Mouse (Mus musculus) CH12F3 (cell line): ENCODE data around the gene Men1.

Source experiments
- in situ Hi-C: fragments of 300-500 bp; cut with MboI; formaldehyde crosslinking; loops from 2 replicates; pipeline ENCODE4 v1.14.3; 2020; ENCODE audit warnings: low sequenced_read_pairs

The Men1 gene

DNA sequence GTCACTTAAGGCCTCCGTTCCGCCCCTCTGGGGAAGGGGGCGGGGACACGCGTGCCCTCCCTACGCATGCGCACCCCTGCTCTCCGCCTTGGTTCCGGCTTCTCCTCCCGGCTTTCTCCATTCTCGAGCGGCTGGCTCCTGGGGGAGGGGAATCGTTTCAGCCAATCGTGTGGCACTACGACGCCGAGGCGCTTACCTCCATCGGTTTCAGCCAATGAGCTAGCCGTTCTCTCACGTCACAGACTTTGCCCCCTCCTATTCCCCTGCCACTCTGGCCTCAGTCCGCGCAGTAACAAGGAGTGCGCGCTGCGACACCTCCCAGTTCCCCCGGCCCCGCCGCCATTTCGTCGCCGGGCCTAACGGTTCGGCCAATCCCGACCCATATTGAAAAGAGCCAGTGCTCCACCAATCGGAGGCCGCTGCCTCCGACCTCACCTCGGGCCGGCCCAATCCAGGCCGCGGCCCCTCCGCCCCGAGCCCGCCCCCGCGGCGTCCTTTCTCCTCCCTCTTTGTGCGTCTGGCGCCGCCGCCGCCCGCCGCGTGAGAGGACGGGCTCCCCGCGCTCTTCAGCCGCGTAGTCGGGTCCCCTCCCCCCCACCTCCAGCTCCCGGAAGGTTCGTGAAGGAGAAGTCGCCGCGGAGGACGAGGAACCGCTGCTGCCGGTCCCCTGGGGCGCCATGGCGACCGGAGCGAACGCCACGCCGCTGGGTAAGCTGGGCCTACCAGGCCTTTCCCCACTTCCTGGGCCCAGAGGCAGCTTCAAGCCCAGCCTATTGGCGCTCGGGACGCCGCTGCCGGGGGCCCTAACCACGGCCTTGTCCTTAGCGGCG is 28.8 kb downstream of the Men1 start, which contains the start of gene Sf1:
Gene Sf1, plus strand, starts transcription at position 280 of the 830 bp plus-strand sequence.
- in situ Hi-C loops = no loop called here

DNA sequence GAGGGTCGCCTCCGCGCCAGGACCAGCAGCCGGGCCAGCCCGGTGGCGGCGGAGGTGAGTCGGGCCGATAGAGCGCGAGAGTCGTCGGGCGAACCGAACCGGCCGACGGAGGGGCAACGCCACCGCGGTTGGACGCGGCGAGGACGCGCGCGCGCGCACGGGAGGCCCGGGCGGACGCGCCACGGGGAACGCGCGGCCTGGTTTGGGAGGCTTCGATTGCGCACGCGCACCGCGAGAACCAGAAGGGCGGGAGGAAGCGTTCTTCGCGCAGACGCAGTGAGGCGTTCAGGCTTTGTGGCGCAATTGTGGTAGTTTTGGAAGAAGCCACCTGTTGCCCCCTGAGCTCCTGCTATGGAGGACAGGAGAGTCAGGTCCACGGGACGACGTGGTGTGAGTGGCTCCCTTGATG is 29.5 kb downstream of the Men1 start:
- in situ Hi-C loops = no loop called here

DNA sequence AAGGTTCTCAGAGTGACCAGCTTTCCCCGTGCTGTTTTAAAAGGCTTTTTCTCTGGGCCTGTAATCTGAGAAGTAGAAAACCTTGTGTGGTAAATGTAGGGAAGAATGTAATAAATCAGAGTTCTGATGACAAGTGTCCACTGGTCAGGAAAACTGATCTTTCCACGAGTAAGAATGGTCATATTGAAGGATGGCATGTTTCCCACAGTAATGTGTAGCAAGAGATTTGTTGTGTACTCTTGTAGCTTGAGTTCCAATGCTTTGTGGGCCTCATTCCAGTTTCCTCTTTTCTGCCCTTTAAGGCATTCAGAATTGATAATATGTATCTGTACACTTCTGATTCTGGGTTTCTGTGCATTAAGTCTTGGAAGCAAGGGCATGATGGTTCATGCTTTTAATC is 30.1 kb downstream of the Men1 start:
- in situ Hi-C loops = no loop called here

DNA sequence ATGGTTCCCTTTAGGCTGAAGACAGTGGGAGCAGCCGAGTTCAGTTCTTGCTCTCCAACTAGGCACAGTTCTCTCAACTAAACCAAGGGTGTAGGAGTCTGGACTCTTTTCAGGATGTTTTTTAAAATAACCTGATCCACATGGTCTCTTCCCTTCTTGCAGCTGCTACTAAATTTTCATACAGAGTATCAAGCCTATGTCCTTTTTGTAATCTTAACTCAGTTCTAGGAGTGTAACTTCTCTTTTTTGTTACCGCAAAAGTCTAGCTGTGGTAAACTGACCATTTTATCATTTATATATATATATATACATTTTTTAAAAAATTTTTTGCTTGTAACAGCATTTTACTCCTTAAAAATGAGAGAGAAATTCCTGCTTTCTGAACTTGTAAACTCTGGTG is 35.4 kb downstream of the Men1 start:
- in situ Hi-C loops = no loop called here

DNA sequence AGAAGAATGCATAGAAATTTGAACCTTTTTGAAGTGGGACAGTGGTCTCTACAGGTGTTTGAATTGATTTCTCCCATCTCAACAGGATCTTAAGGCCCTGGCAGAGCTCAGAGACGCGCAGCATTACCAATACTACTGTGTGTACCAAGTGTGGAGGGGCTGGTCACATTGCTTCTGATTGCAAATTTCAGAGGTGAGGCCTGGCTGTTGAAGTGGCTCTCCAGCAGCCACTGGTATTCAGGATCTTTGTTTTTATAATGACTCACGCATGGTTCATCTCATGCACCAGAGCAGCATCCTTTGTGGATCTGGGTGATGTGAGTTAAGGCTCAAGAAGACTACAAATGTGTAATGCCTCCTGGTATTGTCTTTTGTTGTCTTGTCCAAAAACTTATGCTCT is 37.7 kb downstream of the Men1 start:
- in situ Hi-C loops = no loop called here

DNA sequence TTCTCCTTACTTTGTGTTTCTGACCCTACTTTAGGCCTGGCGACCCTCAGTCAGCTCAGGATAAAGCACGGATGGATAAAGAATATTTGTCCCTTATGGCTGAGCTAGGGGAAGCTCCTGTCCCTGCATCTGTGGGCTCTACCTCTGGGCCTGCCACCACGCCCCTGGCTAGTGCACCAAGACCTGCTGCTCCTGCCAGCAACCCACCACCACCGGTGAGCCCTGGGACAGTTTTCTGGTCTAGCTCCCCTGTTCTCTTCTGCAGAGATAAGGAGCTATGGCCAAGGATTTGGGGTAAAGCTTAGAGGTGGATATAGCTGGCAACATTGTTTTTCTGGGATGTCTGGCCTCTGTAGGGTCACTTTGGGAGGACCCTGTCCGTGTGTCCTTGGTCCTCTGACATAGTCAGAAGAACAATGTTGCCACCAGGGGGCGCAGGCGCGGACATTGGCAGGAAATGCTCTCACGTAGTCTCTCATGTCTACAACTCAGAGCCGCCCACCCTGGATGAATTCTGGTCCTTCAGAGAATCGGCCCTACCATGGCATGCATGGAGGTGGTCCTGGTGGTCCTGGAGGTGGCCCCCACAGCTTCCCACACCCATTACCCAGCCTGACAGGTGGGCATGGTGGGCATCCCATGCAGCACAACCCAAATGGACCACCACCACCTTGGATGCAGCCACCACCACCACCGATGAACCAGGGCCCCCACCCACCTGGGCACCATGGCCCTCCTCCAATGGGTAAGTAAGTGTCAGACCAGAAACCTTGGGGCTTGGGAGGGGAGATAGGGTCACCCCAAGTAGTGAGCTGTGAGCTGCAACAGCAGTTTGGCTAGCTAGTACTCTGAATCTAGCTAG is 39.0 kb downstream of the Men1 start:
- in situ Hi-C loops = no loop called here

DNA sequence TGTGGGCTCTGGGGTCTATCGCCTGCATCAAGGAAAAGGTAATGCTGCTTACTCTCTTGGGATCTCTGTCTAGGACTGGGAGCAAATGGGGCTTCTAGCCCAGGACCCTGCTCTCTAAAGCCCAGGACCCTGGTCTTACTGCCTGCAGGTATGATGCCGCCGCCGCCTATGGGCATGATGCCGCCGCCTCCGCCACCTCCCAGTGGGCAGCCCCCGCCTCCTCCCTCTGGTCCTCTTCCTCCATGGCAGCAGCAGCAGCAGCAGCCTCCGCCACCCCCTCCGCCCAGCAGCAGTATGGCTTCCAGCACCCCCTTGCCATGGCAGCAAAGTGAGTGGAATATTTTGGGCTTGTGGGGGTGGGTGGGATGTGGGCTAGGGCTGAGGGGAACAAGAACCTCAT is 39.8 kb downstream of the Men1 start:
- in situ Hi-C loops = no loop called here

DNA sequence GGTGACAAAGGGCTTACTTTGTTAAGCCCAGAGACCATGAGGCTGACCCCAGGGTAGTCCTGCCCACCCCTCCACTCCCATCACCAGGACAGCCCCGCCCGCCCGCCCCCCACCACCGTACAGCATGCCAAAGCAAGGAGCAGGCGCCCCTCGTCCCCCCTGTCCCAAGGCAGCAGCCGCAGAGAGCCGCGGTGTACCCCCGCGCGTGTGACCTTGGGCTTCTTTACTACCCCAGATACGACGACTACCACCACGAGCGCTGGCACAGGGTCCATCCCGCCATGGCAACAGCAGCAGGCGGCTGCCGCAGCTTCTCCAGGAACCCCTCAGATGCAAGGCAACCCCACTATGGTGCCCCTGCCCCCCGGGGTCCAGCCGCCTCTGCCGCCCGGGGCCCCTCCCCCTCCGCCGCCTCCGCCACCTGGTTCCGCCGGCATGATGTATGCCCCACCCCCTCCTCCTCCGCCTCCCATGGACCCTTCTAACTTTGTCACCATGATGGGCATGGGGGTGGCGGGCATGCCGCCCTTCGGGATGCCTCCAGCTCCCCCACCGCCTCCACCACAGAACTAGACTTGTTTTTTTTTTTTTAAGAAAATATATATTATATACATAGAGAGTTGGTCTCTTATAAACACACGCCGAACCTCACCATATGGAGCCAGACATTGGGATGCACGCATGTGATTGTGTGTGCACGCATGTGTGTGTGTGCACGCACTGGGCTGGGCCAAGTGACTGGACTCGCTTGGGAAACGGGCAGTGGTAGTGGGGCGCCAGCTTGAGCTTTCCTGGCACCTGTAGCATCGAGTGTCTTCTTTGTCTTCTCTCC is 40.9 kb downstream of the Men1 start:
- in situ Hi-C loops = no loop called here

DNA sequence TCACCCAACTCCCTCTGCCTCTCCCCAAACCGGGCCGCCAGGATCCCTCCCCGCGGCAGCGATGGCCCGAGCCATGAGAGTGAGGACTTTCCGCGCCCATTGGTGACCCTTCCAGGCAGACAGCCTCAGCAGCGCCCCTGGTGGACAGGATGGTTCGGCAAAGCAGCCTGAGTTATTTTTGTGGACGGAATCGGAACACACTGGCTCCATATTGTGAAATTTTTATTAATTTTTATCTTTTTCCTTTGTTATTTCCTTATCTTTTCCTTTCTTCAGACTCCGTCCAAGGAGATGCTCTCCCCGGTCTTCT is 41.4 kb downstream of the Men1 start:
- in situ Hi-C loops = no loop called here

DNA sequence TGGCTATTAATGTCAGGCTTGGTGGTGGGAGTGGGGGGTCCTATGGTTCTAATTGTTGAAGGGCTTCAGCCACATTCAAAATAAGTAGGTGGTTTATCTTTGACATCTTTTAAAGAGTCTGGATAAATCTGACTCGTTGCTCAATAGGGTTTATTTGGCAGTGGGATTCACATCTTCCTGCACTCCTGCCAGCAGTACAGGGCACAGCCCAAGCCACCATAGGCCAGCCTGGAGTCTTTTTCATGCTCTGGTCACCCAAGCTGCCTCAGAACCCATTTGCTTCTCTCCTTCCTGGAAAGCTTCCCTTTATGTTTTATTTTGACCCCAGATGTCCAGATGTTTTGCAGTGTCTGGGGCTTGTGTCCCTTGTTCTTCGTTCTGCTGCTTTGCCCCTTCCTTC is 41.9 kb downstream of the Men1 start:
- in situ Hi-C loops = no loop called here

DNA sequence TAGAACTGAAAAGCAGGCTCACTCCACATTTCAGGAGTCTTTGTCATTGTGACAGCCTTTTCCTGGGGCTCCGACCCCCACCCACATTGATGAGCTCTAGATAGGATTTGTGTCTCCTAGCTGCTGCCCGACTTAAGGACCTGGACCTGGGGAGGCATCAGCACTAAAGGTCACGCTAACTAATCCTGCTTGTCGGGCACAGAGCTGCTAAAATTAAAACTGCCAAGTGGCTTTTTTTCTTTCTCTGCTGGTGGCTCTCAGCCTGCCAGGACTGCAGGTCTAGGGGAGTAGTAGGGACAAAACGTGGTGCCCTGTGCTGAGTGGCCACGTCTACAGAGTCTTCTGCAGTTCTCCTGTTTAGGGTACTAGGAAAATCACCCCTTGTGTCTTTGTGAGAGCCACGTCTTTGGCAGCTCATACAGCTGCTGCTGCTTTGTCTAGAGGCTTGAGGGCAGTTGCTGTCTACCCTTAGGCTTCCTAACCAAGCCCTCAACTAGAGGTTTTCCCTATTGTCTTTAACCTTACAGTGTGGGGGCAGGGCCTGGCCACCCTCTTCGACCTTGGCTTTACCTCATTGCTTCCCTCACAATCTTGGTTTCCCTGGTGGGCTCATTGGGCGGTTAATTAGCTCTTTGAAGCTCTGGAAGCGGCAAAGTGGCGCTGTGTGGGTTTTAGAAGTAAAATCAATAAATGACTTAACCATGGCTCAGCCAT is 42.7 kb downstream of the Men1 start:
- in situ Hi-C loops = no loop called here

DNA sequence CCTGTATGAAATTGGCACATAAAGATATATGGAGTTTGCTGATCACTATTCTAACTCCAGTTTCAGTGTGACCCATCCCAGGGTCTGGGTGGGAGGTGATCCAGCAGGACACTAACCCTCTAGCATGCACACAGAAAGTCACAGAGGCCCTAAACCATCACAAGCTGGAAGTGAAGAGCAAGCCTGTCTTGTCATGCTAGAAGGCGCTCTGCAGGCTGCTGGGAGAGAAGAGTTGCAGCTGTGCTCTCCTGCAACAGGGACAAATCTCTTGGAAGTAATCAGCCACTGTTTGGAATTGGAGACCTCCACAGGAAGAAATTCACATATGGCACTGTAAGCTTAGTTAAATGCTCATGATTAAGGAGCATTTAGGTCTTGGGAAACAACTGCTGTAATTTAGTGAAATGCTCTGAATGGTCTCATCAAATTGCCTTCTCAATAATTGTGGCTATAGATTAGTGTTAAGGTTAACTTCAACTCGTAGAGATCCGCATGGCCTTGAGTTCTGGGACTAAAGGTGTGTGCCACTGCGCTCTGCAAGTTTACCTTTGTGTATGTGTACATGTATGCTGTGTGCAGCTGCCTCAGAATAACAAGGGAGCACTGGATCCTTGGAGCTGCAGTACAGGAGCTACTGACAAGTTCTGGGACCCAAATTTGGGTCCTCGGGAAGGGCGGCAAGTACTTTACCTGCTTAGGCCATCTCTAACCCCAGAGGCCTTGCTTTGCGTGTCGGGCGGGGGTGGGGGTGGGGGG is 45.8 kb downstream of the Men1 start:
- in situ Hi-C loops = no loop called here

DNA sequence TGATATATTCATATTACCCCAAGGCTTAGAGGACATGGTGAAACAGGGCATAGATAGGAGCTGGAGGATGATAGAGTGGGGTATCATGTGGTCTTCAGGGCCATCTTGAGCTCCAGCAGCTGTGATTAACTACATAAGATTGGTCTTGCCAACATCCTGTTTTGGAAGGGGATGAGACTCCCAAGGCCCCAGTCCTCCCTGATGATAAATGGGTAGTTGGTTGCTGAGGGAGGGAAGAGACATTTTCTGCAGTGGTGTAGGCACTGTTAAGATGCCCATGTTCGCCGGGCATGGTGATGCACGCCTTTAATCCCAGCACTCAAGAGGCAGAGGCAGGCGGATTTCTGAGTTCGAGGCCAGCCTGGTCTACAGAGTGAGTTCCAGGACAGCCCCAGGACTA is 46.5 kb downstream of the Men1 start:
- in situ Hi-C loops = no loop called here

DNA sequence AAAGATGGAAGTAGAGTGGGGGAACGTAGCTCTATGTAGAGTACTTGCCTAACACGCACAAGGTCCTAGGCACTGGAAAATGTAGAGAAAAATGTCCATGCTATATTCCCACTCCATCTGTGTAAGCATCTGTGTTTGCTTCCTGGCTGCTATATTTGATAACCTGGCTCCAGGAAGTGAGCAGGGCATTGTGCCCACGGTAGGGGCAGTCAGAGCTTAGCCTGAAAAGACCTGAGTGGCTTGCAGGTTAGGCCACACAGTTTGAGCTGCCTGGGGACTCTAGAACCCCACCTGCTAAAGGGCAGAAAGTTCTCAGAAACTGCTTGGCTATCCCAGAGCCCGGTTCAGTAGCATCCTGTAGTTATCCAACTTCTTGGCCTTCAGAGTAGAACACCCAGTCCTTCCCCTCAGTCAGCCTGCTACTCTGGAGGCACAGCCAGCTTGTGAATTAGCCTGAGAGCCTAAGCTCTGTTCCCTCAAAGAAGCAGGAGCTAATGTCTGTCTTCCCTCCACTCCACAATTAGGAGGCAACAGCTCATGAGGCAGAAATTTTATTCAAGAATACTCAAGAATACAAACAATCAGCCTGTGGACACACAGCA is 47.6 kb downstream of the Men1 start:
- in situ Hi-C loops = no loop called here

DNA sequence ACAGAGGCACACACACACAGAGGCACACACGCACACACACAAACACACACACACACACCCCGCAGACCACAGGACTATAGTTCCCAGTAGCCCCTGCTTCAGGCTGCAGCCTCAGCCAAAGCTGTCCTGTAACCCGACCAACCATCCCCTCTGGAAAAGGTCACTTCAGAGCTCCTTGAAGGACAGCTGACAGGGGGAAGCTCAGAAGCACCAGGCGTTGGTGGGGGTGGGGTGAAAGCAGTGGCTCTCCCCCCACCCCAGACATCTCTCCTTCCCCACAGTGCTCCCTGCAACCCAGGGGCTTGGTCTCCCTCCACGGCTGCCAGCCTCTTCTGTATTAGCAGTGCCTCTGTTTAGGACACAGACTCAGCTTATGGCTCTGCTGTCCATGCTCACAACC is 48.7 kb downstream of the Men1 start:
- in situ Hi-C loops = no loop called here

DNA sequence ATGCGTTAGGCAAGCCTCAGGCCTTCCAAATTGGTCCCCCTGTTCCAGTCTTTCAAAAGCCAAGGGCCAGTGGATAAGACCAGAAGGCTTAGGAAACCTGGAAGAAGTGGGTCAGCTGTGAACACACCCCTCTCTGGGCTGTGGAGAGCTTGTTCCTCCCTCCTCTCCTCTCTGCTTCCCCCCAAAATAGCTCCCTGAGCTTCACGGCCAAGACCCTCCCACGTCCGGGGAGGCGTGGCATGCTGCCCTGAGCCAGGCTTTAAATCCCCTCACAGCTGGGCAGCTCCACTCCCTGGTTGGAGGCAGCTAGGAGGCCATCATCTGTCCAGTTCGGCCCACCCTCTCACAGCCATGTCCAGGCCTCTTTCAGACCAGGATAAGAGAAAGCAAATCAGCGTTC is 49.3 kb downstream of the Men1 start, which contains the start of gene Pygm:
Gene Pygm, plus strand, starts transcription at position 272 of the 400 bp plus-strand sequence.
- in situ Hi-C loops = no loop called here

DNA sequence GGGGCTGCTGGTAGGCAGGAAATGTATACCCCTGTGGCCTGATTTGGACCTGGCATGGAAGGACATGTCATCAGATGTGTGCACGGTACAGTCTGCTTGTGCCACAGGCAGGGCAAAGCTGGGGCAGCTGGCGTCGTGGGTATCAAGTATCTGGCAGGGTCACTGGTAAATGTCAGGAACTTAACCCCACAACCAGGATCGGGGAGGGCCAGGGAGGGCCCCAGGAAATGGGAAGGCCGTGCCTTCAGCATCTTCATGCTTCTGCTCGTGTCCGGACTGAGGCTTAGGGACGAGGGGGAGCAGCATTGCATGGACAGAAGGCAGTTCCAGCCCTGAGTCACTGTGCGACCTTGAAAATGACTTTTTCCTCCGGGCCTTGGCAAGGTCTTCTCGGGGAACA is 50.2 kb downstream of the Men1 start:
- in situ Hi-C loops = no loop called here

DNA sequence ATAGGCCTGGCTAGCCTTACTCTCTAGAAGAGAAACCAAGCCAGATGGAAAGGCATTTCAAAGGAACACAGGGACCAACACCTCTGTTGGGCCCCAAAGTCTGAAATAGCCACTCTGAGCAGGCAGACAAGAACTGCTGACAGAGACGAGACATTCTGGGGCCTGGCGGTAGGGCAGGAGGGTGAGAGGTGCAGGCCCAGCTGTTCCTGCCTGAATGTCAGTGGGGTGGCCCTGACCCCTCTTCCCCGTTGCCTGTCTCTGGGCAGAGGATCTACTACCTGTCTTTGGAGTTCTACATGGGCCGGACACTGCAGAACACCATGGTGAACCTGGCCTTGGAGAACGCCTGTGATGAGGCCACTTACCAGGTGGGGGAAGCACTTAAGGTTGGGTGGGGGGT is 50.6 kb downstream of the Men1 start:
- in situ Hi-C loops = no loop called here

DNA sequence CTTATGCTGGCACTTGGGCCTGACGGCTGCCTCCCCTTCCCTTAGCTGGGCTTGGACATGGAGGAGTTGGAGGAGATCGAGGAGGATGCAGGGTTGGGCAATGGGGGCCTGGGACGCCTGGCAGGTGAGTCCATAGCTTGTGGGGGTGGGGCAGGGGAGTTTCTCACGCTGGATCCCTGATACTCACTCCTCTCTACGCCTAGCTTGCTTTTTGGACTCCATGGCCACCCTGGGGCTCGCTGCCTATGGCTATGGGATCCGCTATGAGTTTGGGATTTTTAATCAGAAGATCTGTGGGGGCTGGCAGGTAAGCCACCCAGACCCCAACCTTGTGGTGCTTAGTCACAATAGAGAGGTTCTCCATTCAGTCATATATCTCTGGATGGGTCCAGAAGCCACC is 51.0 kb downstream of the Men1 start:
- in situ Hi-C loops = no loop called here

DNA sequence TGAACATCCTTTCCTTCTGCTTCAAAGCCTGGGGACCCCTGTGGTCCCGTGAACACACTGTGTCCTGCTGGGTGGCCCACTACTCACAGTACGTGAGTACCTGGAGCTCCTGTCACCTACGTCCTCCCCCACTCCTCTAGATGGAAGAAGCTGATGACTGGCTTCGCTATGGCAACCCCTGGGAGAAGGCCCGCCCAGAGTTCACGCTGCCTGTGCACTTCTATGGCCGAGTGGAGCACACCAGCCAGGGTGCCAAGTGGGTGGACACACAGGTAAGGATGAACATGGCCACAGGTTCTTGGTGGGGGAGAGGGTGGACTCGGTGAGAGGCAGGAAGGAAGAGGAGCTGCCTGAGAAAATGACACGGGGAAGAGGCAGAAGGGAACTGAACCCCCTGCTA is 51.5 kb downstream of the Men1 start:
- in situ Hi-C loops = no loop called here
